Mouse (Mus musculus): ENCODE measurements around the gene Lrmp.
"Not testable (repeated sequence)": the region's sequence is repeated elsewhere in the genome, so short reads cannot be mapped to it uniquely, and the experiment has no call there.

Lrmp gene

GRCm38 (mm10) chr6:145105439-145105838, 10.0 kb upstream of the Lrmp start:
- no peak for DNase-seq

- DNase-seq = no peak
Measured at GRCm38 (mm10) chr6:145106163-145106842, 9.2 kb upstream of the Lrmp start.

- no peak for DNase-seq
Measured at GRCm38 (mm10) chr6:145110786-145111185, 4.7 kb upstream of the Lrmp start.

GRCm38 (mm10) chr6:145112865-145113264, 2.6 kb upstream of the Lrmp start:
- no peak for DNase-seq

GRCm38 (mm10) chr6:145114561-145114960, 892 bp upstream of the Lrmp start:
- DNase-seq = no peak

- DNase-seq = no peak
Measured at GRCm38 (mm10) chr6:145116098-145116672, 732 bp downstream of the Lrmp start.

- DNase-seq = no peak
Measured at GRCm38 (mm10) chr6:145120086-145120485, 4.6 kb downstream of the Lrmp start.

GRCm38 (mm10) chr6:145120787-145121589, 5.5 kb downstream of the Lrmp start:
- DNase-seq = no peak

- DNase-seq = no peak
Measured at GRCm38 (mm10) chr6:145121590-145122420, 6.4 kb downstream of the Lrmp start.

GRCm38 (mm10) chr6:145122423-145123059, 7.1 kb downstream of the Lrmp start:
- DNase-seq = no peak

- DNase-seq = no peak
Measured at GRCm38 (mm10) chr6:145123136-145124060, 7.9 kb downstream of the Lrmp start.

GRCm38 (mm10) chr6:145124621-145125020, 9.2 kb downstream of the Lrmp start:
- no peak for DNase-seq

- no peak for DNase-seq
Measured at GRCm38 (mm10) chr6:145125591-145126113, 10.2 kb downstream of the Lrmp start.

GRCm38 (mm10) chr6:145127652-145128051, 12.2 kb downstream of the Lrmp start:
- DNase-seq = no peak

GRCm38 (mm10) chr6:145129563-145129962, 14.1 kb downstream of the Lrmp start:
- no peak for DNase-seq

GRCm38 (mm10) chr6:145131991-145132390, 16.5 kb downstream of the Lrmp start:
- DNase-seq = no peak

GRCm38 (mm10) chr6:145132969-145133368, 17.5 kb downstream of the Lrmp start:
- not testable (repeated sequence) for DNase-seq

- DNase-seq = no peak
Measured at GRCm38 (mm10) chr6:145135295-145135694, 19.8 kb downstream of the Lrmp start.

GRCm38 (mm10) chr6:145135804-145136203, 20.4 kb downstream of the Lrmp start:
- no peak for DNase-seq

GRCm38 (mm10) chr6:145136831-145137230, 21.4 kb downstream of the Lrmp start:
- no peak for DNase-seq

- no peak for DNase-seq
Measured at GRCm38 (mm10) chr6:145139236-145139635, 23.8 kb downstream of the Lrmp start.
